Mouse (Mus musculus) retina, embryonic 14.5 days (tissue): ENCODE measurements at regions not wholly inside any gene's neighbourhood (a gene's known extent, or its start where the extent isn't known, plus 50 kb on each side); places are given as distances from the start of the nearest gene placed in this dataset.
"Not testable (repeated sequence)": the region's sequence is repeated elsewhere in the genome, so short reads cannot be mapped to it uniquely, and the experiment has no call there.

Source experiments
- DNase-seq: peaks from one replicate; pipeline ENCODE4 v3.0.0-alpha.2; 2015; ENCODE audit warnings: low spot score

GRCm38 (mm10) chr6:6387571-6387970 lies 170.6 kb upstream of the Slc25a13 start:
- DNase-seq: no peak

GRCm38 (mm10) chr6:6384971-6385370 lies 168.0 kb upstream of the Slc25a13 start:
- DNase-seq: no peak

- DNase-seq: no peak
Observed at GRCm38 (mm10) chr6:6384441-6384840, 167.5 kb upstream of the Slc25a13 start.

GRCm38 (mm10) chr6:6372421-6372820 lies 155.4 kb upstream of the Slc25a13 start:
- no peak for DNase-seq

- DNase-seq: no peak
Observed at GRCm38 (mm10) chr6:6371444-6372093, 154.6 kb upstream of the Slc25a13 start.

- DNase-seq: no peak
Observed at GRCm38 (mm10) chr6:6364037-6364436, 147.1 kb upstream of the Slc25a13 start.

- DNase-seq: no peak
Observed at GRCm38 (mm10) chr6:6362678-6363354, 145.8 kb upstream of the Slc25a13 start.

- DNase-seq: not testable (repeated sequence)
Observed at GRCm38 (mm10) chr6:6361181-6361580, 144.2 kb upstream of the Slc25a13 start.

- DNase-seq: no peak
Observed at GRCm38 (mm10) chr6:6357477-6357876, 140.5 kb upstream of the Slc25a13 start.

GRCm38 (mm10) chr6:6356967-6357366 lies 140.0 kb upstream of the Slc25a13 start:
- no peak for DNase-seq

- no peak for DNase-seq
Observed at GRCm38 (mm10) chr6:6335251-6335650, 118.3 kb upstream of the Slc25a13 start.

GRCm38 (mm10) chr6:6330271-6330670 lies 113.3 kb upstream of the Slc25a13 start:
- DNase-seq: no peak

GRCm38 (mm10) chr6:6325516-6325915 lies 108.5 kb upstream of the Slc25a13 start:
- DNase-seq: no peak

- peak; percentile 18 for DNase-seq
Observed at GRCm38 (mm10) chr6:6316725-6317124, 99.8 kb upstream of the Slc25a13 start.

- DNase-seq: no peak
Observed at GRCm38 (mm10) chr6:6313171-6313570, 96.2 kb upstream of the Slc25a13 start.

GRCm38 (mm10) chr6:6310213-6310612 lies 93.2 kb upstream of the Slc25a13 start:
- DNase-seq: no peak

- no peak for DNase-seq
Observed at GRCm38 (mm10) chr6:6307618-6308017, 90.6 kb upstream of the Slc25a13 start.

GRCm38 (mm10) chr6:6303767-6304166 lies 86.8 kb upstream of the Slc25a13 start:
- no peak for DNase-seq

- DNase-seq: no peak
Observed at GRCm38 (mm10) chr6:6301001-6301510, 84.1 kb upstream of the Slc25a13 start.

GRCm38 (mm10) chr6:6298867-6299852 lies 82.2 kb upstream of the Slc25a13 start:
- no peak for DNase-seq

- DNase-seq: not testable (repeated sequence)
Observed at GRCm38 (mm10) chr6:6295551-6295950, 78.6 kb upstream of the Slc25a13 start.

GRCm38 (mm10) chr6:6291781-6292180 lies 74.8 kb upstream of the Slc25a13 start:
- peak; percentile 15 for DNase-seq
